Mouse (Mus musculus) retina, adult 2 months (tissue): Measurements from ENCODE around the gene Sphk2.

Experiments
- DNase-seq: peaks from one replicate; pipeline ENCODE4 v3.0.0-alpha.2; 2012; ENCODE audit warnings: low read depth, low spot score

The Sphk2 gene

DNA sequence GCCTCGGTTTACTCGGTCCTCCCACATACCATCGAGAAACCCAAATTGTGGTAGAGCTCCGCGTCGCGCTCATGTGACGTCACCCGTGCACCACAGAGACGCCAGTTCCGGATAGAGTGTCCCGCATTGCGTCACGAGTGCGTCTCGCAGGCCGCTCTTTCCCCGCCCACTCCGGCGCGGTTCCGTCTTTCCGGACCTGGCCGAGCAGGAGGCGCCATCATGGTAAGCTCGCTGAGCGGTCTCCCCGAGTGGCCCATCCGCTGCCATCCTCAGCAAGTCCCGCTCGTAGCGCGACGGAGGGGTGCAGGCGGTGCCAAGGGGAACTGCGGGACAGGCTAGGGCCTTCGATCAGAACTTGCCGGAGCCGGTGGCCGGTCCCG, at the start of gene Sphk2:
Gene Sphk2, minus strand, starts transcription at position 85 of the 380 bp plus-strand sequence.
- DNase-seq: peak; percentile 97

- DNase-seq: no peak
These were observed 49.7 kb upstream of the Sphk2 start for GRCm38 (mm10) chr7:45767500-45767899.

DNA sequence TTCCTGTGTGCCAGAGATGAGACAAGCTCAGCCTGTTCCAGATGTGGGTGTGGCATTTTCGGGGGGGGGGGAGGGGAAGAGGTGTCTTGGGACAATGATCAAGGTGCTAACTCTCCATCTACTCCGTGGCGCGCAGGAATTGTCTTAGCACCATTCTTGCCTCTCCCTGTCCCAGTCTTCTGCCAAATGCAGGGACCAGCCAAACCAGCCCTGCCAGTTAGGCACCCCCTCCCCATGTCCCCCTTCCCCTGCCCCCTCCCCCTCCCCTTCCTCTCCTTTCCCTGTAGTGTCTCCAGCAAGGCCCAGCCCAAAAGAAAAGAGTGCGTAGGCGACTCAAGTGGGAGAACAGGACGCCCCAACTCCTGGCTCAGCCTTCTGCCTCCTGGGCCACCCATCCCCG, 49.0 kb upstream of the Sphk2 start:
- no peak for DNase-seq

DNA sequence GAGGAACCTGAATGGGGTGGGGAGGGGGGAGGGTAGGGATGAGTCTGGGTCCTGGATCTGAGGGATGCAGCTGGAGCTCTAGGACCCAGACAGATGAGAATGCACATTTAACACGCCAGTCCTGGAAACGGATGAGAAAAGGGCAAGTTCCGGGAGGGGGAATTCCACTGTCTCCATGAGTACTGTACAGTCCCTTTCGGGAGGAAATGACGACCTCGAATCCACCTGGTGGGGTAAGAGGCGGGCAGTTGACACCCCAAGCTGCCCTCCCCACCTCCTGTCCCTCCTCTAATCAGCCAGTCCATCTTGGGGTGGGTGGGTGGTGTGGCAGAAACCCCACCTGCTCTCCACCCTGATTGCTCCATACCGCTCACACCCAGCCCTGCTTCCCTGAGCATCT, 48.2 kb upstream of the Sphk2 start:
- no peak for DNase-seq

DNA sequence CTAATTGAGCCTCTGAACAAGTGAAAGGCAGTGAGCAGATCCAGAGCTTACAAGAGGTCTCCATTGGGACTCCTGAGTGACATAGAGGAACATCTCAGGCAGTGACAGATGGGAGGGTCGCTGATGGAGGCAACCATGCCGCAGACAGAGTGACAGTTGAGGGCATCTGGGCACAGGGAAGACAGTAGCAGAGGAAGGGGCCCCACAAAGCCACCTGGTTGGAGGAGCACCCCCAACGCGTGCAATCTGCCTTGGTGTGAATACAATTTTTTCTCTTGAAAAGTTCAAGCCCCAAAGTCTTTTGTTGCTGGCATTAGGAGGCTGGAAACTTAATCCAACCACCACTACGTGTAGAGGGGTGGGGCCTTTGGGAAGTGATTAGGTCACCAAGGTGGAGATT, 42.3 kb upstream of the Sphk2 start:
- no peak for DNase-seq

DNA sequence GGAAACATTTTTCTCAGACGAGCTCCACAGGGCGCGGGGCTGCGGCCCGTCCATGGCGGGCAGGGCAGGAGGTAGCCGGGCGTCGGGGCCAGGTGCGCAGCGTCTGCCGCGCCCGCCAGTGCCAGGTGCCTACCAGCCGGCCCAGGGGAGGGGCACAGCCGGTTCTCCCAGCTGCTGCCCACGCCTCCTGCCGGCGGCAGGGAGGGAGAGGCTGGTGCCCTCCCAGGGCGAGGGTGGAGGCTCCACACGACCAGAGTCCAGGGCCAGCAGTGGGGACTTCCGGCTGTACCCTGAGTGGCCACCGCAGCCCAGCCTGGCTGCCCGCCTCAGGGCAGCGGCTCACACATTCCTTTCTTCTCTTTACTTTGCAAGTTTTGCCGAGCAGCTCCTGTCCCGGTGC, 41.6 kb upstream of the Sphk2 start:
- DNase-seq: no peak

DNA sequence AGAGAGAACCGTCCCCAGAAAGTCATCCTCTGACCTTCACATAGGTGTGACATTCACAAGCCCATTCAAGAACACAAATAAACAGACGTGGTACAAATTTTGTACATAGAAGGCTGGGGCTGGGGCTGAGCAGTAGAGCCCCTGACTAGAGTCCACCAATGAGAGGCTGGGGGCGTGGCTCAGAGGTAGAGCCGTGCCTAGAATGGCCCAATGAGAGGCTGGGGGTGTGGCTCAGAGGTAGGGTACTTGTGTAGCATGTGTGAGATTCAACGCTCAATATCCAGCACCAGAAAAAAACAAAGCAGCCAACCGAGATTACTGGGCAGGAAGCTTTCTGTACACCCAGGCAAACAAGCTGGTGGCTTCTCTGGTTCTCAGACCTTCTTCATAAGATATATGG, 37.9 kb upstream of the Sphk2 start:
- DNase-seq: no peak

- DNase-seq: no peak
These were observed 32.4 kb upstream of the Sphk2 start for GRCm38 (mm10) chr7:45750162-45750561.

DNA sequence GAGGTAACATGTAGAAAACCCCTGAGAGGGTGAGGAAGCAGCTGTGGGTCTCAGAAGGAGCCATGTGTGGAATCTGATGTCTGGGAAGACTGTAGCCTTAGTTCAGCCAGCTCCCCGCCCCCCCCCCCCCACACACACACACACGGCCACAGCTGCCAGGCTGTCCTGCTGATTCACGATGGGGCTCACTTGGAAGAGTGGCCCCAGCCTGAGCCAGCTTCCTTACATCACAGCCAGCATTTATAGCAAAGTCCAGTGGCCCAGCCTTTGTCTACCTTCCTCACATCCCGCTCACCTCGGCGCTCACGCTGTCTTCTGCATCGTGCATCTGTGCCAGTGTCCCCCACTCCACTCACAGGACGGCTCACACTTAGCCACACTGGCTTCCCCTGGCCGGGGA, 31.6 kb upstream of the Sphk2 start:
- DNase-seq: no peak

GRCm38 (mm10) chr7:45748110-45748509, 30.3 kb upstream of the Sphk2 start:
- DNase-seq: no peak

- DNase-seq: no peak
These were observed 29.6 kb upstream of the Sphk2 start for GRCm38 (mm10) chr7:45747450-45747849.

DNA sequence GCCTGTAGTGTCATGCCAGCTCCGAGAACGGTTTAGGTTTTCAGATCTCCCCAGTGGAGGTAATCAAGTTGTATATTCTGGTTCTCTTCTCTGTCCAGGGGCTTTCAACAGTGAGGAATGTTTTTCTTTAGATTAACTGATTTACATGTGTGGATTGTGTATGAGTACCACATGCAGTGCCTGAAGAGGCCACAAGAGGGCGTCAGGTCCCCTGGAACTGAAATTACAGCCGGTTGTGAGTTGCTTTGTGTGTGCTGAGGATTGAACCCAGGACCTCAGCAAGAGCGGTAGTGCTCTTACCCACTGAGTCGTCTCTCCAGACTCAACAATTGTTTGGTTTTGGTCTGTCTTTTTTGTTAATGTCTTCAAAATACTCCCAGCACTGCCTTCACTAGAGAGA, 28.7 kb upstream of the Sphk2 start:
- DNase-seq: no peak

DNA sequence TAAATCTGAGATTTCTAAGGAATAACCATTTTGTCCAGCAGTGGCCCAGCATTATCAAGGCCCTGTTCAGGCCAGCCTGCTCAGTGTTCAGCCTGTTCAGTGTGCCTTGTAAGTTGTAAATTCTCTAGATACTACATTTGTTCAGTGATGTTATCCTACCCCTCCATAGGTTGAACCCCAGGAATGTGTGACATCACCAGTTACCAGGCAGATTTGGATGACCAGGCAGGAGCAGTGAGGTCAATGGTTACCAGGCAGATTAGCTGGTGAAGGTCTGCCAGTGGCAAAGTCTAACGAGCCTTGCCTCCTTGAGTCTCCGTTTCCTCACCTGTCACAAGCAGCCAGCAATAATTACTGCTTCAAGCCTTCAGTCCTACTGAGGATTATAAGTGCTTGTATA, 26.6 kb upstream of the Sphk2 start:
- peak; percentile 63 for DNase-seq

DNA sequence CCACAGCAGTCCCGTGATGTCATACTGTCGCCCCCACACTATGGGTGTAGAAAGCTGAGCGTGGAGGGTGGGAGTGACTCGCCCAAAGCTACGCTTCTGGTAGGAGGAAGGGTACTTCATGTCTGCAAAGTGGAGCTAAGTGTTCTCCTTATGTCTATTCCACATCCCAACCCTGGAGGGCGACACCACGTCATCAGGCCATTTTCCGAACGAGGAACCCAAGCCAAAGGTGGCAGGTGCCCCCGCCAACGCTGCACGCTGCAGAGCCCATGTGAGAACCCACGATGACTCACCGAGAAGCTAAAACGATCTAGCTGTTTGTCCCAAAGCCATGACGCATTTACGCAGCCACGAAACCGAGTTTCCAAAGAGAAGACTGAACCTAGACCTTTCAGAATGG, 24.5 kb upstream of the Sphk2 start:
- DNase-seq: no peak

DNA sequence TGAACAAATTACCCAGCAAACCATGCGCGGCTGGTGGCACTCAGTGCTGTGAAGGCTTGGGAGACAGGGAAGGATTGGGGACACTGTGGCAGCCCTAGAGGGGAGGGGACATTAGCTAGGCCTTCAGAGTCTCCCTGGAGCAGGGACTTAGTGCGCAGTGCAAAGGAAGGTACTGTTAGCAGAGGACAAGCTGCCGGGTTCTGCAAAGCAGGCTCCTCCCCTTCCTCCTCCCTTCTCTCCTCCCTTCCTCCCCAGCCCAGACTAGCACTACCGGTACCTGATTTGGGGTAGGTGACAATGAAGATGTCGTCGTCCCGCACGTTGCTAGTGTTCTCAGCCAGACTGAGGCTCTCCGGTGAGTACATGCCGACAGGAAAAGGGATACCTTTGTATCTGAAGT, 24.0 kb upstream of the Sphk2 start:
- DNase-seq: no peak

DNA sequence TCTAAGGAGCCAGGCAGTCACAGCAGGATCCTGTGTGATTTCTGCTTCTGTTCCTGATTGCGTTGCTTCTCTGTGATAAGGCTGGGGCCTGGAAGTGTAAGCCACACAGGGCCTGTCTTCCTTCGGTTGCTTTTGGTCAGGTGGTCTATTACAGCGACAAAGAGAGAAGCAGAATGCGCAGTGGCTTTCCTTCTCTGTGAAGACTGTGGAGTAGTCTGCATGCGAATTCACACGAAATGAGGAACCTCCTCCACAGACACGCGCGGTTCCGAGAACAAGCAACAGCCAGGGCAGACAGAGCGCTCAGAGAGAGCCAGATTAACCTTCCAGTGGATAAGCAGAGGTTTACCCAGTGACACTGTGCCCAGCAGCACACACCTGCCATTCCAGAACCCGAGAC, 23.5 kb upstream of the Sphk2 start:
- DNase-seq: no peak

- DNase-seq: no peak
These were observed 22.0 kb upstream of the Sphk2 start for GRCm38 (mm10) chr7:45739820-45740219.

- DNase-seq: peak; percentile 77
These were observed 21.5 kb upstream of the Sphk2 start for GRCm38 (mm10) chr7:45739162-45739763.

DNA sequence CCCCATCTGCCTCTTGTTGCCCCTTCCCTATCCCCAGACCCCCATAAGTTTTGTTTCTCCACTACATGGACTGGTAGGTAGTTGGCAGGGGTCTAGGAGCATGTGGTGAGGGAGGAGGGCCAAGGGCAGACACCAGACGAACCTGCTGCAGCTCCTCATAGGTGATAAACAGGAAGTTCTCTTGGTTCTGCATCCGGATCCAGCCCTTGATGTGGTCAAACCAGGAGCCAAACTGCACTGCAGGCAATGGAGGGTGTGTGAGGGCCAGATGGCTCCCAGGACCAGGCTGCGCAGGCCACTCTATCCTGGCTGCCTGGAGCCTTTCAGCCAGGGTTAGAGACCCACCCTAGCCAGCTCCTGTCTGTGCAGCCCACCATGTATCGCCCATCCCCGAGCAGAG, 15.7 kb upstream of the Sphk2 start:
- no peak for DNase-seq

GRCm38 (mm10) chr7:45730727-45731431, 13.1 kb upstream of the Sphk2 start:
- DNase-seq: no peak

DNA sequence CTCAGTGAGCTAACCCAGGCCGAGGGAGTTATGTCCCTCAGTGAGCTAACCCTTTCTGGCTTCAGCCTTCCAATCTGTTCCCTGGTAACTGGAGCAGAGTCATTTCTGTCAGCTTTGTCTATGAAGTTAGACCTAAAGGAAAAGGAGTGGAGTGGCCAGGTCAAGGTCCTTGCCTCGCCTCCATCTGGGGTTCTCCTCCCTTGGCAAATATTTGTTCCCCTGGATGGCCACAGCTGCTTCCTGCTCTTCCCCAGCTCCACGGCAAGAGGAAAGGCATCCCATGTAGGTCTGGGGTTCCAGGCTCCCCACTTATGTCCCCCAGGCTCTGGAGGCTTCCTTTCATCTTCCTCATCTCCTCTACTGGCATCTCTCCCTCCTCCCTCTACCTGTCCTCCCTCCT, 9.8 kb upstream of the Sphk2 start:
- DNase-seq: no peak

GRCm38 (mm10) chr7:45726419-45726818, 8.6 kb upstream of the Sphk2 start:
- DNase-seq: no peak

GRCm38 (mm10) chr7:45725713-45726112, 7.9 kb upstream of the Sphk2 start, which contains the start of gene Spaca4:
Spaca4 (minus strand) TSS chr7:45725813.
- DNase-seq: no peak

- no peak for DNase-seq
These were observed 7.3 kb upstream of the Sphk2 start for GRCm38 (mm10) chr7:45725151-45725550.
